Mouse (Mus musculus): Measurements from ENCODE around the gene Atp6ap1l.

Gene Atp6ap1l

GRCm38 (mm10) chr13:90885856-90886532 lies 19.2 kb downstream of the Atp6ap1l start:
- no peak for DNase-seq

- DNase-seq, result no peak
These were observed 23.3 kb downstream of the Atp6ap1l start for GRCm38 (mm10) chr13:90881727-90882429.

GRCm38 (mm10) chr13:90871579-90871978 lies 33.6 kb downstream of the Atp6ap1l start:
- DNase-seq, result no peak

DNA sequence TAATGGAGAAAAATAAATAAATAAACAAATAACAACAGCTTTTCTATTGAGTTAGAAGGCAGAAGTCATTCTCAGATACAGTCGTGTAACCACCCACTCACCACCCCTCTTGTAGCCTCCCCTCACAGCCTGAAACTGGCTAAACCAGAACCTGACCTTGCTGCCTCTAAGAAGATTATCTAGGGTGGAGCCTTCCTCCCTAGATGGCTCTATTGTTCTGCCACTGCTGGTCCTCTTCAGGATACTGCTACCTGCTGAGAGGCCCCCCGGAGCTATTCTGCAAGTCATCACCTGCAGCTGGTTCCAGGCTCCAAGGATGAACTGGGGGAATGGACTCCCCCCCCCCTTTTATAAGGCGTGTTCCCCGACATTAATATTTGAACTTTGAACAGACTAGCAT lies 36.0 kb downstream of the Atp6ap1l start:
- DNase-seq, result no peak

GRCm38 (mm10) chr13:90862138-90862537 lies 43.0 kb downstream of the Atp6ap1l start:
- no peak for DNase-seq

DNA sequence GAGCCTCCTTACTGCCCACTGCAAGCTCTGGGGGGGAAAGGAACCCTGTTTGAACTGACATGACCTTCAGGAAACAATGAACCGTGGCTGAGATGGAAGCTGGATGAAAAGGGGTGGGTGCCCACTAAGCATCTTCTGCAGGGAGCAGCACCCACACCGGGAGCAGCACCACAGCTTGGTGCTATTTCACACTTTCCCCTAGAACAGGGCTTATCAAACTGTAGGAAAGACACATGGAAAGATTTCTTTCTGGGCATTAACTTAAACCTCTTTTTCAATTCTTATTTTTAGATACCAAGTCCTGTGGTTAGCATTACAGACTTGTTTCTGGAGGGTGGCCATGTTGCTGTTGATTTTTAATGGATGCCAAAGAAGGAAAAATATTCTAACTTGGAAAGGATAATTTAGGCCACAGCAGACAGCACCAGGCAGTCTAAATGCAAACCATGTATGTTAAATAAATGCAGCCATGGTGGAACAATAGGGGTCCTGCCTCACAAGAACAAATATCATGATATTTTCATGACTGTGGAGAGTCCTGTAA lies 44.2 kb downstream of the Atp6ap1l start:
- DNase-seq, result no peak

- DNase-seq, result no peak
These were observed 52.2 kb downstream of the Atp6ap1l start for GRCm38 (mm10) chr13:90852727-90853630.

- no peak for DNase-seq
These were observed 53.4 kb downstream of the Atp6ap1l start for GRCm38 (mm10) chr13:90851795-90852194.

DNA sequence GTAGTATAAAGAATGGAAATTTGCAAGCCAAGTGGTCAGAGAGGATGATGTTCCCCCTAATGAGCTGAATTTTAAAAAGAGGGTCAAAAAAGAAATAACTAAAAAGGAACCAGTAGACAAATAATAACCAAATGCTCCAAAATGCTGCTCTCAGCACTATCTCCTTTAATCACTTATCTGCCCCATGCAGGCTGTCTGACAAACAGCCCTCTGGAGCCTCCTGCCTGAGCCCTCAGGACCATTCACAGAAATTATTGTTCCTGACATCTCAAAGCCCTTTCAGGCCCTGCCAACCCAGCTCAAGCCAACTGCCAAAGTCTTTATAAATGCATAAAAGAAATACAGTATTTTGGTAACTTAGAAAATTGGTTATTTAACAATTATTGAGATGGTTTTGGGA lies 61.0 kb downstream of the Atp6ap1l start:
- DNase-seq, result no peak

DNA sequence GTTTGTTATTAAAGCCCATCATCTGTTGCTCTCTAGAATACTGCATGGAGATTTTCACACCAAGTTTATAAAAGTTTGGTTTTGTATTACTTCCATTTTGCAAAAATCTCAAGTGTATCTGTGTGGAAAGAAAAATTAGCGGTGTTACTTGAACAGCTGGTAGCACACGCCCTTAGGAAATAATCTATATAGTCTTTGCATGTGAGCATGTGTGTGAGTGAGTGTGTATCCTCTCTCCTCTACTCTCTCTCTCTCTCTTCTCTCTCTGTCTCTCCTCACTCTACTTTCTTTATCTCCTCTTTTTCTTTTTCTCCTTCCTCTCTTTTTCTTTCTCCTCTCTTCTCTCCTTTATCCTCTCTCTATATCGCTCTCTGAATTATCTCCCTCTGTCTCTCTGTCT lies 61.7 kb downstream of the Atp6ap1l start:
- no peak for DNase-seq

GRCm38 (mm10) chr13:90841213-90841553 lies 64.0 kb downstream of the Atp6ap1l start:
- DNase-seq, result no peak

DNA sequence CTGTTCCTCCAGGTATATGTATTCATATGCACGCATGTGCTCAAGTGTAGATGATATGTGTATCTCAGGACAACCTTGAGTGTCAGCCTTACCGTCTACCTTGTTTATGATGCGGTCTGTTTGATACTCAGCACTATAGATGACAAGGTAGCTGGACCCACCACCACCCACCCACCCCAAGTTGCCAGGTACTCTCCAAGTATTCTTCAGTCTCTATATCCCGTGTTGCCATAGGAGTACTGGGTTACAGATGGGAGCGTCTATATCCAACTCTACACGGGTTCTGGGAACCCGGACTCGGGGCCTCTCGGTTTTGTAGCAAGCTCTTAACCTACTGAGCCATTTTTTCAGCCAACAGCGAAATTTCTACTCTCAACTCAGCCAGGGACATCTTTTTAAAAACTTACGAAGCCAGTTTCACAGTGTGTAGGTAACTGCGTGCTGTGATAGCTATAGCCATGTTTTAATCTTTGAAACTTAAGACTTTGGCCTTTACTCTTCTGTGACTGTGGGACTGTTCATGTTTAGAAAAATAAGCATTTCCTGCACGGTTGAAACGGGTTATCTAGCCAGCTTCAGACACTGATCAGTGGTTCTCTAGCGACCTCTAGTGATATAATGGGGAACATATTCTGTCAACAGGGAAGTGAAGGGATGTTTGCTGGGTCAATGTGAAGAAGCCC lies 64.5 kb downstream of the Atp6ap1l start:
- DNase-seq, result no peak

DNA sequence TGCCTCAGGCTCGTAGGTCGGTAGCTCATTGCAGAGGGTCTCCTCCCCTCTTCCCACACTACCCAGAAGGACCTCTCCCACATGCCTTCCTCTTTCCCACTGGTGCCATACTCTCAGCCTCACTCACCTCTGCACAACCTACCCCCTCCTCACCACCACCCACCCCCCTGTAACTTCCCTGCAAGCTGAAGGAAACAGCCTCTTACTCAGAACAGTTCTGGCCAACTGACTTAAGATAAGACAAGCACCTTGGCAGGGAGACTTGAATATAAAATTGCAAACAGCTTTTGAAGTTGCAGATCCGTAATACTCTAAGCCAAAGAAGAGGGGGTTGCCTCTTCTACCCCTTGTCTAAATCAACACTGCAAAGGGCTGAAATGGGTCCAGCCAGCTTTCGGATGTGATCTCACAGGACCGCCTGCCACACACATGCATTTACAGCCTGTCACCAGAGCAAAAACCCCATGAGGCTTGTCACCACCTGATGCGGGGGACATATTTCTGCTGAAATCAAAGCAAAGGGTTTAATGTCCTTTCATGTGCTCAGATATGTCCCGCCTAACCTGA lies 71.4 kb downstream of the Atp6ap1l start:
- no peak for DNase-seq

All from cerebellum, adult 11-12 months (tissue).